Mouse (Mus musculus): Measurements from ENCODE around the gene Slc4a2. TPM values are rescaled to one million over a fixed set of nuclear protein-coding genes. Genes with fewer than 3 reads are reported as not detected.

The Slc4a2 gene
- total RNA-seq, 2 experiments from 2014 or later = 40.3 to 42.6 TPM

DNA sequence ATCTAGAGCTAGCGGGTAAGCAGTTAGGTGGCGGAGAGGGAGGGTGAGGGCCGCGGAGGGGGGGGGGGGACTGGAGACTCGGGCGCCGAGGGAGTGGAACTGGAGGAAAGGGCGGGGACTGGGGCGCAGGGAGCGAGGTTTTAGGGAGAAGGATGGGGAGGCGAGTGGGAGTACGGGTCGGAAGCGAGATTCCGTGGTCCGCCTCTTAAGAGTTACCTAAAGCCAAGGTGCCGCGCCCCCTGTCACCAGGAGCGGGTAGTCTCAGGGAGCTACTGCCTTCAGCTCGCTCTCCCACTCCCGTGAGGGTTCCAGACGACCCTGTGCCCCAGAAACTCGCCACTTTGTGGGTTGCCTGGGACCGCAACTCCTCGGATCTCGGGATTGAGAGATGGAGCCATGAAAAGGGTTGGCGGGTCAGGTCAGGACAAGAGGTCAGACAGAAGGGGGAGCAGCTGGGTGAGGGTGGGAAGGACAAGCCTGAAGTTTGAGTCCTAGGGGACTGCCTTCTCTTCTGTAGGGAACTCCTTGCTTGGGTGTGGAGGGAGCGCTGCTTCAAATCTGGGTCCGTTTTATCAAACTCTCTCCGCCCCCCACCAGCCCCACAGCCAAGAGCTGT is 1.9 kb downstream of the Slc4a2 start:
- DNase-seq (ENCODE audit: low spot score in 2 of 2) = no peak

DNA sequence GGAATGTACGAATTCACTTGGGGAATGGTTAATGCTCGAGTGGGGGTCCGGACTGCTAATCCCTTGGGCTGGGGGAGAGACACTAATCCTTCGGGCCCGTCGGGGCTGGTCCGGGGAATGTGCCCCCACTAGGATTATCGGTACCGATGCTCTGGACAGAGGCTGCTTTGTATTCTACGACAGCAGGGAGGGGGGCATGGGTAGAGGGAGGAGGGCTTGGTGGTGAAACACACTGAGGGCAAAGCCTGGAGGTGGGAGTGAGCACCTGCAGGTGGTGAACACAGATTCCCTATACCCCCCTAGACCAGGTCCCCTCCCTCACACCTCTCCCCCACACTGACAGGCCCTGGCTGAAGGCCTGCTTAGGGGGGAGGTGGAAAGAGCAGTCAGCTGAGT is 2.4 kb downstream of the Slc4a2 start:
- DNase-seq (ENCODE audit: low spot score in 2 of 2) = no peak

DNA sequence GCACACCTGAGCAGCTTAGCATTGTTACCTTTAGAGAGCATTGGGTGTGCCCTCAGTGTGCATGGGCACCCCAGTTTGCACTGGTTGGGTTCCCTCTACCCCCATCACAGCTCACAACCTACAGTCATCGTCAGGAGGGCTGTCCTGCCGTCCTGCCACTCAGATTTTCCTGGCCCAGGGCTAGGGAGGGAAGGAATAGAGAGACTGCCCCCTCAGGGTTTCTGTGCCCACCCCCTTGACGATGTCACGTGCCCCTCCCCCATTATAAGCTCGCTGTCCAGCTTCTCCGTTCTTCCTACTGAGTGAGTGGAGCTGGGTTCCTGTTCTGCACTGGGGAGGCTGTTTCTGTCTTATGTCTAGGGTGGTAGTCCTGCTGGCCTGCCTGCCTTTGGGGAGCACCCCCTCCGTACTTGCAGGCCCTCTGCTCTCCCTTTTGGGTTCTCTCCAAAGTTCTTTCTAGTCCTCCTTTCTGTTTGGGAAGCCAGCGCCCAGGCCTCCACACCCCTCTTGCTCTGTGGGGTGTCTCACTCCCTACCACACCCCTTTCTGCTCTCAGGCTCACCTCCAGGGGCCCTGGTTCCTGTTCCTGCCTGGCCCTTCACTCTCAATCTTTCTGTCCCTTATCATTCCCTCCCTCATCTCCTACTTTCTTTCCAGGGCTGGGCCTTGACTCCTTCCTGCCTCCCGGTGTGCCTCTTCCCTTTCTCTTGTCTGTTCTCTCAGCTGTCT is 3.1 kb downstream of the Slc4a2 start:
- DNase-seq (ENCODE audit: low spot score in 2 of 2) = no peak

DNA sequence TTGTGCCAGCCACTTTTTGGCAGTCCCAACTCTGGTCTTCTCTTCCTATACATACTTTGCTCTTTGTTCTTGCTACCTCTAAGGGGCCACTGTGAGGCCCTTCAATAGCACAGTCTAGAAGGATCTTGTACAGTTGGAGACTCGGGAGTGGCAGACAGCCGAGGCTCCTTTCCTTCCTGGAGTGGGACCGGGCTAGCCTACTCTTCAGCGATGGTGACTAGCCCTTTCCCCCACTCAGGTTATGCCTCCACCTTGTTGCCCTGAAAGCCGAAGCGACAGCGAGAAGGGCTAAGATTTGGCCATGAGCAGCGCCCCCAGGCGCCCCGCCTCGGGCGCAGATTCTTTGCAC is 3.6 kb downstream of the Slc4a2 start:
- DNase-seq (ENCODE audit: low spot score in 2 of 2) = no peak

DNA sequence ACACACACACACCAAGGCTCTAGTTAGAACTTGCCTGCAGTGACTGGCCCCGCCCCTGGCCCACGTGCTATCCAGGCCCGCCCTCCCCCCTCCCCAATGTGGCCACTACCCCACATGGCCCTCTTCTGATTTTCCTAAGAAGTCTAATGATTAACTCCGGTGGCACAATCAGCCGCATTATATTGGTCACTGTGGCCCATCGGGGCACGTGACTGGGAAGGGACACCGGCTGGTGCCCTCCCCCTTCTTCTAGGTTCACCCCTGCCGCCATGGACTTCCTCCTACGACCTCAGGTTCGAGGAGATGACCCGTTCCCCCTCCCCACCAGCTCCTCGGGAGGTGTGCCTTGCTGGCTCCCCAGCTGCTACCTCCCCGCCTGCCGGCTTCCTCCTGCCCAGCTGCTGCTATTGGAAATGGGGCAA is 4.4 kb downstream of the Slc4a2 start:
- DNase-seq (ENCODE audit: low spot score in 2 of 2) = no peak

DNA sequence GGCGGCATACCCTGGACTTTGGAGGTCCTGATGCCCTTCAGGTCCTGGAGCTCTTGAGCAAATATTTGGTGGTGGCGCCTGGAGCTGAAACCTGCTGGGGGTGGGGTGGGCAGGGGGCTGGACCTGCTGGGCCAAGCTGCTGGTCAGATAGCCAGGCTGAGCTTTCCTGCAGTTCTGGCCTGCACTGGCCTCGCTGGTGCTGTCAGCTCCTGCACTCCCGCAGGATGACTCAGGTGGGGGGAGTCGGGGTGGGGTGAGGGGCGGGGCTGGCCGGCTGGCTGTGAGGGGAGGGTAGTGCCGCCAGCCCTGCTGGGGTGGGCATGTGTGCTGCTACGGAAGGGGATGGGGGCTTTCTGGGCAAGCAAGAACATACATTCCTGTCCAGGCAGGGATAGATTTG is 5.0 kb downstream of the Slc4a2 start:
- DNase-seq (ENCODE audit: low spot score in 2 of 2) = no peak

DNA sequence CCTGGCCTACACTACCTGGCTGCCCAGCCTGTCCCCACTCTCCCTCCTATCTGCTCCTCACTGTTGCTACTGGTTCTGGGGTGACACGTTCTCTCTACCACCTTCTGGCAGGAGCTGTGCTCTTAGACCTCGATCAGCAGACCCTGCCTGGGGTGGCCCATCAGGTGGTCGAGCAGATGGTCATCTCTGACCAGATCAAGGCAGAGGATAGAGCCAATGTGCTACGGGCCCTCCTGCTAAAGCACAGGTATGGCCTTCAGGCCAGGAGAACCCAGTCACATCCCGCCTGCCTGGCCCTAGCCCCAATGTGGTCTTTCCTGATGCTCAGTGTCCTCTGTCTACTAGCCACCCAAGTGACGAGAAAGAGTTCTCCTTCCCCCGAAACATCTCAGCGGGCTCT is 10.4 kb downstream of the Slc4a2 start:
- DNase-seq (ENCODE audit: low spot score in 2 of 2) = no peak

DNA sequence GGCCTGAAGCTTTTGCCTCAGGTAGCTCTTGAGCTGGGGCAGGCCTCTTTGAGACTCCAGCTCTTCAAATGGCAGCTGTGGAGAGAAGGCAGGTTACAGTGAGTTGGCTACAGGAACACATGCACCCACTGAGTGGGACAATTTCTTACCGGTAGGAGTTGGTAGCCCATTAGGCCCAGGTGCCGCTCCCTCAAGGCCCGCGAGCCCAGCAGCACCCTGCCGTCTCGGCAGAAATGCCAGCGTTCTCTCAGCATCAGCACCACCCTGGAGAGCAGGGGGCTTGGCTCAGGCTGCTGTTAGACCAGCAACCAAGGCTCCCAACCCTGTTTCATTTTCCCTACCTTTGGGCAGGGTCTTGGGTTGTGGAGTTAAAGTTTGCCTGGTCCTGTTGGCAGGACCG is 17.6 kb downstream of the Slc4a2 start:
- no peak for DNase-seq (ENCODE audit: low spot score in 2 of 2)

DNA sequence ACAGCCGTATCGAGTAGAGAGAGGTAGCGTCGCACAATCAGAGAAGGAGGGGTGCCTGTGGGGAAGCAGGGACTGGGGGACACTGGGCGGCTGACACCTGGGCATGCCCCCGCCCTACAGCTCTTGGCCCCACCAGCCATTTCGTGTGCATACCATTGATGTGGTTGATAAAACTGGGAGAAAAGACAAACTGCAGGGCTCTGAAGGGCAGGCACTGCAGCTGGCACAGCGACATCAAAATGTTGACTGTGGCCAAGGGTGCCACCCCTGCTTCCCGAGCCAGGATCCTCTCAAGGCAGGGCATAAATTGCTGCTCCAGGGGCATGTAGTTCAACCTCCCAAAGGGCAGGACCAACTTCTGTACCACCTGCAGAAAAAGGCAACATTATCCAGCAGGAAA is 18.4 kb downstream of the Slc4a2 start:
- peak in 1 of 2 experiments; percentile 9 for DNase-seq (ENCODE audit: low spot score in 2 of 2)

DNA sequence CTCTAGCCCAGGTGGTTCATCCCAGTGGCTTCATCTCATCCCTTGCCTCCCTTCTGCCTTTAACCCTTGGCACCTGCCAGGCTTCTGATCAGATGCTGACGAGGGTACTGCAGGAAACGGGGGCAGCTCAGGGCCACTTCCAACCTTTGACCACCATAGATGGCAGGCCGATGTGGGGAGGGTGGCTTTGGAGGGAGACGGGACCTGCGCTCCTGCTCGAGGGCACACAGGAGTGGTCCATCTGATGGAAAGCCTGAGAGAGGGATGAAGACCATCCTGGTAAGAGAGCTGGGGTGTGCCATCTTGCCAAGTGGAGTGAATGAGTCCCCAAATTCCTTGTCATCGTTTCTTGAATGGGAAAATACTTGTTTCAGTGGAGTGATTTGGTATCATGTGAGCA is 19.6 kb downstream of the Slc4a2 start:
- no peak for DNase-seq (ENCODE audit: low spot score in 2 of 2)

DNA sequence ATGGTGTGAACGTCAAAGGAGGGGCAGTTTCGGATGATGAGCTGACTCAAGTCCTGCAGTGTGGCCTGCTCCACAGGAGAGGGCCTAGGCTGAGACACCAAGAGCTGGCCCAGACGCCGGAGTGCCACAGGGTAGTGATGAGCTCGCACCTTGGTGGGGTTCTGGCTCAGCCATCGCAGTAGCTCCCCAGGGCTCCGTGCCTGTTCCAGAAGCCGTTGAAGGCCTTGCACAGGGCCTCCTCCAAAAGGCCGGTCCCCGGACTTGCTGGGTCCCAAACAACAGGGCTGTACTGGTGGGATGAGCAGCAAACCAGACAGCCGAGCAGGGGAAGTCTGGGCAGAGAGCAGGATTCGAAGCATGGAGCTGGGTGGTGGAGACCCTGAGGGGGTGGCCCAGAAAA is 20.3 kb downstream of the Slc4a2 start:
- no peak for DNase-seq (ENCODE audit: low spot score in 2 of 2)

DNA sequence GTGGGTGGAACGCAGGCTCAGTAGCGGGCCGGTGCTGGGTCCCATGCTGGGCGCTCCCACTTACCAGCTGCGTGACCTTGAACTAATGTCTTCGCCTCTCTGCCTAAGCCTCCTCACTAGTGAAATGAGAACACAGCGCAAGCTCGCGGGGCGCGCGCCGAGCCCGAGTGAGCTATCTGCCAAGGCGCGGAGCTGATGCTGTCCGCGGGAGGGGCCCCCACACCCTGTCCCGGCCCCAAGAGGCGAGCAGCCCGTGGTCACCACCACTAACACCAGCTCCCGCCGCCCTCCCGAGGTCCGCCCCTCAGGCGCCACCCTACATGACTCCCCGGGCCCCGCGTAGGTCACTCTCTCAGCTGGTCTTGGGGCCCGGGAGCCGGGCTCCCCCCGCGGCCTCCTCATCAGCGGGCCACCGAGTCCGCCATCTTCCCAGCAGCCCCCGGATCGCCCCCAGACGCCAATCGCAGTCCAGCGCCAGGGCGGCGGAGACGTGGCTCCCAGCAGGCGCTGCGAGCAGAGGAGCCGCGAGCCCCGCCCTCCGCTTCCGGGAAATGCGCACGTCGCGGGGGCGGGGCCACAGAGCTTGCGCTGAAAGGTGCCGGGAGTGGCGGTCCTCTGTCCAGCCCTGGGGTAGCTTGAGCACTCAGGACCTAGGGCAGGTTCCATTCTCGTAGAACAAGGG is 21.2 kb downstream of the Slc4a2 start, which contains the start of gene Fastk:
Gene Fastk, minus strand, starts transcription at position 542 of the 682 bp plus-strand sequence.
- DNase-seq (ENCODE audit: low spot score in 2 of 2) = peak; percentile 91 to 96

DNA sequence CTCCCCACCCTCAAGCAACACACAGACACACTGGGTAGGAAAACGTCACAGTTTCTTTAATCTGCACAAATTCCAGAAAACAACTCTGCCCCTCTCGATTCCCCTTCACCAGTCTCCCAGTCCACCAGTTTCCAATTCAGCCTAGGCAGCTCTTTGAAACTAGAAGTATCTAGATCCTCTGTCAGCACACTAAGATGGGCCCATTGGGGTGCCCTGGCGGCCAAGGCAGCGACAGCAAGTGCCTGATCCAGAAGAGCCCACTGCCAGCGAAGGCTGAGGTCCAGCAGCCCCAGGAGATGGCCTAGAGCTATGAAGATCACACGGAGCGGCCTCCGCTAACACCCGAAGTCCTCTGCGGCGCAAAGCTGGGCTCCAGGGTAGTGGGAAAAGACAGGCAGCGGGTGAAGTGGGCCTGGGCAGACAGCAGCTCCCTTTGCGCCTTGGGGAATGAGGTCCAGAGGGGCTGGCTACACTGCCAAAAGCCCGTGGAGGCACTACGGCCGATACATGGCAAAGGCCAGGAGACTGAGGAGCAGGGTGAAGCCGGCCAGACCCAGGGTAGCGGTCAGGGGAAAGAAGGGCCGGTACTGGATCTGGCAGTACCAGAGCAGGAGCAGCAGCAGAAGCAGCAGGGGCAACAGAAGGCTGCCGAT is 21.9 kb downstream of the Slc4a2 start:
- DNase-seq (ENCODE audit: low spot score in 2 of 2) = no peak

DNA sequence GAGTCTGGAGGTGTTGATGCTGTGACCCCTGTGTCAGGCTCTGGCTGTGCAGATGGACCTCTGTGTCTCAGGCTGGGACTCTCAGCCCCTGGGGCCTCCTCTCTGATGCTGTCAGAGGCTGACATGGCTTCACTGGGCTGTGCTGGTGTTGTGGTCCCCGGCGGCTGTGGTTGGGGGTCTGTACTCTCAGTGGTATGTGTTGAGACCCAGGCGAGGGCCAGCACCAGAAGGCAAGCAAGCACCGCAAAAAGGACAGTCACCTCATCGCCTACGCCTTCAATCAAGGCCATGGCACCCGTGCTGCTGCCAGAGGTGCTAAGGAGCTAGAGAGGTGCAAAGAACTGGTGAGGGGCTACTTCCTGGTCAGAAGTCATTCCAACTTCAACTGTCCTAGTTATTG is 23.0 kb downstream of the Slc4a2 start:
- DNase-seq (ENCODE audit: low spot score in 2 of 2) = no peak

DNA sequence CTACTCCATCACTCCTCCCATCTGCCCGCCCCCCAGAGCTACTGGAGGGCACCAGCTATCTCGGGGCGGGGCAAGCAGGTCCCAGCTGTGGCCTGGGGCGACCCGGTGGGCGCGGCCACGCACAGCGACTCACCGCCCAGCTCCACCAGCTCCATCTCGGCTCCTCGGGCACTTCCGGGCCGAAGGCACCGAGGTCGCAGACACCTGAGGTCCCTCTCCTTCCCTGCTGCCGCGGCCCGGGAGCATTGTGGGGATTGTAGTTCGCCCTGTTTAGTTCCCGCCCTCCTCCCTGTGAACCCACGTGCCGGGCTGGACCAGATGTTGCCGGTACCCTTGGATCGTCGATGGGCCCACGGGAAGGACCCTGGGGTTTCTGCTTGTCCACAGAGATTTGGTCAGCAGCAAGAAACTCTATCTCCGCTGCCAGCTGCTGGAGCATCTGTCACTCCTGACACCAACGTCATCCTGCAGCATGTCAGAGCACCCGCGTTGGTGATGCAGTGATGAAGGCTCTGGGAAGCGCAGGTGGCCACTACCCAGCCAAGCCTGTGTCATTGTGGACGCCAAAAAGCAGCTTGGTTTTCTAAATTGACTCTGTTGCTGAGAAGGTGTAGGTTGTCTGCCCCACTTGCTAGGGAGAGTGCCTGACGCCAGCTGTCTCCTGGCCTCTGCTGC is 24.1 kb downstream of the Slc4a2 start, which contains the start of gene Tmub1:
Gene Tmub1, minus strand, starts transcription at position 231 of the 675 bp plus-strand sequence.
- DNase-seq (ENCODE audit: low spot score in 2 of 2) = peak; percentile 51 to 72

DNA sequence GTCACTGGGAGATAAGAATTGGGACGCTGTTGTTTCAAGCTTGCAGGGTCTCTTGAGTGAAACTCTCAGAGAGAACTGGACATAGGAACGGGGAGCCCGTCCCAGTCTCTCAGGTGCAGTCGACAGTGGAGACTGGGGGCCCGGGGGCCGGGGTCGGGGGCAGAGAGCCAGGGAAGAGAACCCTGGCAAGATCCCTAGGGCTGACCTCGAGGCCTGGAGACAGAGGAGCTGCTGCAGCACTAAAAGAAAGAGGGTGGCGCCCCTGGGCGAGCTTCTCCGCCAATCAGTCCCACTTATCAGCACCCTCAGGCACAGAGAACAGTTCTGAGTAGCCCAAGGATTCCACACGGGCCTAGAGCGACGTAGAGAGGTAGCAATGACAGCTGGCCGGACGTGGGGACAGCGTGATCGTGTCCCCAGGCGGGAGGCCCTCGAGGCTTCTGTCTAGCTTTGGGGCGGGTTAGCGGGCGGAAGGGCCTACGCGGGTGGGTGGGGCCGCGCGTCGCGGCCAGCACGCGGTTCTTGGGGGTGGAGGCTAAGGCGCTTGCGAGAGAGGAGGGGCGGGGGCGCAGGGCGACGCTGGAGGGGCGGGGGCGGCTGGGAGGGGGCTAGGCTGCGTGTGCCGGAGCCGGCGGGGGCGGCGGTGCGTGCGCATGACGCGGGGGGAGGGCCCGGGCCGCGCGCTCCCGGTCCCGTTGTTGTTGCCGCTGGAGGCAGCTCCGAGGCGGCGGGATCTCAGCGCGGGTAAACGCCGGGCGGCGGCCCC is 27.8 kb downstream of the Slc4a2 start:
- DNase-seq (ENCODE audit: low spot score in 2 of 2) = peak; percentile 83 to 89

DNA sequence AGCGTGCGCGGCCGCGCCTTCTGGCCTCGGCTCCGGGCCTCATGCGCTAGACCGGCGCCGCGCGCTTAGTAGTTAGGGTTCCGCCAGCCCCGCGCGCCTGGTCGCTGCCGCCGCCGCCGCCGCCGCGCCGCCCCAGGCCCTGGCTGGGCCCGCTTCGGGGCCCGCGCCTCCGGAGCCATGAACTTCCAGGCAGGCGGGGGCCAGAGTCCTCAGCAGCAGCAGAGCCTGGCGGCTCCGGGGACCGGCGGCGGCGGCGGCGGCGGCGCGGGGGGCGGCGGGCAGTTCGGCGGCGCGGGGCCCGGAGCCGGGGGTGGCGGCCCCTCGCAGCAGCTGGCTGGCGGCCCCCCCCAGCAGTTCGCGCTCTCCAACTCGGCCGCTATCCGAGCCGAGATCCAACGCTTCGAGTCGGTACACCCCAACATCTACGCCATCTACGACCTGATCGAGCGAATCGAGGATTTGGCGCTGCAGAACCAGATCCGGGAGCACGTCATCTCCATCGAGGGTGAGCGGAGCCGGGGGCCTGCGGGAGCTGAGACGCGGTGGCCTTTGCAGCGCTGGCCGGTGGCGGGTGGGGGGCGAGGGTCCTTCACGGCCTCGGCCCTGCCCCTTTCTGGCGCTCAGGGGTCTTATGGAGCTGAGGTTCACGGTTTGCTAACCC is 28.5 kb downstream of the Slc4a2 start, which contains the start of gene Agap3:
Gene Agap3, plus strand, starts transcription at position 148 of the 661 bp plus-strand sequence.
- peak; percentile 28 to 54 for DNase-seq (ENCODE audit: low spot score in 2 of 2)

DNA sequence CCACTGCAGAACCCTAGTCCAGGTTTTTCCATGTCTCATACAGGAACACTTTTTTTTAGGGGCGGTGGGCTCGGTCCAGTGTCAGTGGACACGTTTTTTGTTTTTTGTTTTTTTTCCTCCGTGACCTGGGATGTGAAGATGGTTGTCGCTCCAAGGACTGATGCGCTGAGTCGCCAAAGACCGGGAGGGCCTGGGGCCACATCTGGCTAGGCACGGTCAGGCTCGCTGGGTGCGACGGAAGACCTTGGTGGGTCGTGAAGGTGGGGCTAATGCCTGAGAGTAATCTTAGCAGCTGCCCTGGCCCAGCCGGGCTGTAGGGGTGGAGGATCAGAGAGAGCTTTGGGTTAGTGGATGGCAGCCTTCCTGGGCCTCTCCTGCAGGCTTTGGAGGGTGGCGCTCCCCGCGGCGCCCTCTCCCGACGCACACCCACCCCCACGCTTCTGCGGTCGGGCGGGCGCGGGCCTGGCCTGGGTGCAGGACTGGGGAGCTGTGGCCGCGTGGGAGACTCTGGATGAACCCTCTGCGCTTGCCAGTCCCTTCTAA is 29.1 kb downstream of the Slc4a2 start:
- peak; percentile 17 to 34 for DNase-seq (ENCODE audit: low spot score in 2 of 2)

DNA sequence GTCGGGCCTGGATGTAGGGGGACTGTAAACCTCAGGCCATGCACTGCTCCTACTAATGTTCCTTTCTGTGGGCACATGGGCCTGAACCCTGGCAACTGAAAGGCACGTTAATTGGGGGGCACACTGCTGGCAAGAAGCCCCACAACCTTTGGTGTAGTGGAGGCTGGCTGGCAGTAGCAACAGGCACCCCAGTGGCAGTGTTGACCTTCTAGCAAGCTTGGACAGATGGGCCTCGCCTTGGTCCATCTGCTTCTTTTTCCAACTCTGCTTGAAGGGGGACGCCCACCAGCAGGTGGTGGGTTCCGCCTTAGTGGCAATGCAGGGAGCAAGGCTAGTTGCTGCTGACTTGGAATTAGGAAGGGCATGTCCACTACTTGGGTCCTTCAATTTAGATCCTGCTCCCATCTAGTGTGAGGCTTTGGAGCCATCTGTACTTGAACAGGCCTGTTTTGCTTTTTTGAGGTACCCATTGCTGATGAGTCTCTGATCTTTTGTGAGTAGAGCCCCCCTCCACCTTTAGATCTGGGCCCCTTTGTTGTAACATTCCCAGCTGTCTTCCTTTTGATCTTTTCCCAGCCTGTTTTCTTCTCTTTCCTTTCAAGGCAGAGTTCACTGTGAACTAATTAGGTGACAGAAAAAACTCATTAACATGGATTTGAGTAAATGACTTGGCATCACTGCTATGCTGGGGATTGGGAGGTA is 29.8 kb downstream of the Slc4a2 start:
- DNase-seq (ENCODE audit: low spot score in 2 of 2) = no peak

Data from gastrocnemius, postnatal 4 days (tissue).